Mouse (Mus musculus) regulatory T cell (primary cell): ENCODE measurements around the gene Rfng.
"Not testable (repeated sequence)": the region's sequence is repeated elsewhere in the genome, so short reads cannot be mapped to it uniquely, and the experiment has no call there.

Source experiments
- in situ Hi-C: fragments of 300-600 bp; cut with MboI, MseI; formaldehyde crosslinking; loops from one replicate; pipeline ENCODE4 v1.15.1; 2025; ENCODE audit warnings: high pct_unique_total_duplicates

Rfng gene

DNA sequence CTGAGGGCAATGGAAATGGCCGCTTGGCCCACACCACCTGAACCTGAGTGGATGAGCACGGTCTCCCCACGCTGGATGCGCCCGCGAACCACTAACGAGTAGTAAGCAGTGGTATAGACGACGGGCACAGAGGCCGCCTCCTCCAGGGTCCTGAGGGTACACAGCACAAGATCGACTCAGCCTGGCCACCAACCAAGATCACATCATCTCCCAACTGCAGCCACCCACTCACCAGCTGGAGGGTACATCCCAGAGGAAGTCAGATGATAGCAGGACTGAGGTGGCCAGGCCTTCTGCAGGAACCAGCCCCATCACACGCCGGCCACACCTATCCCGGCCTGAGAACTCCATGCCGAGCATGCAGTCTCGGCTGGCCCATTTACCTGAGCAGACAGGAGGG lies 28.1 kb upstream of the Rfng start:
- in situ Hi-C loops = no loop called here

DNA sequence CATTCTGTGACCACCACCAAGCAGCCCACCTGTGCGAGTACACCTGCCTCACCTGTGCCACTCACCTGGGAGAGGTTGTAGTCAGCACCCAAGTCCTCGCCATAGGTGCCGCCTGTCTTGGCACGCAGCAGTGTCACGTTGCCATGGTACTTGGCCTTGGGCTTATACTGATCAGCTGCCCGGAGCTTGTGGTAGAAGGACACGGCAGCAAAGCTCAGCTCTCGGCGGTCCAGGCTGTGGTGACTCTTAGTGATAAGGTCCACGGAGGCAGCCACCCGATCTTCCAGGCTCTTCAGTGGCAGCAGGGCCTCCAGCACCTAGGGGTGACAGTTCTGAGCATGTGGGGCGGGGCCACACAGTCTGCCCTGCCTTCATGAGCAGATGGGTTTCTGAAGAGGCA lies 24.0 kb upstream of the Rfng start:
- in situ Hi-C loops = no loop called here

DNA sequence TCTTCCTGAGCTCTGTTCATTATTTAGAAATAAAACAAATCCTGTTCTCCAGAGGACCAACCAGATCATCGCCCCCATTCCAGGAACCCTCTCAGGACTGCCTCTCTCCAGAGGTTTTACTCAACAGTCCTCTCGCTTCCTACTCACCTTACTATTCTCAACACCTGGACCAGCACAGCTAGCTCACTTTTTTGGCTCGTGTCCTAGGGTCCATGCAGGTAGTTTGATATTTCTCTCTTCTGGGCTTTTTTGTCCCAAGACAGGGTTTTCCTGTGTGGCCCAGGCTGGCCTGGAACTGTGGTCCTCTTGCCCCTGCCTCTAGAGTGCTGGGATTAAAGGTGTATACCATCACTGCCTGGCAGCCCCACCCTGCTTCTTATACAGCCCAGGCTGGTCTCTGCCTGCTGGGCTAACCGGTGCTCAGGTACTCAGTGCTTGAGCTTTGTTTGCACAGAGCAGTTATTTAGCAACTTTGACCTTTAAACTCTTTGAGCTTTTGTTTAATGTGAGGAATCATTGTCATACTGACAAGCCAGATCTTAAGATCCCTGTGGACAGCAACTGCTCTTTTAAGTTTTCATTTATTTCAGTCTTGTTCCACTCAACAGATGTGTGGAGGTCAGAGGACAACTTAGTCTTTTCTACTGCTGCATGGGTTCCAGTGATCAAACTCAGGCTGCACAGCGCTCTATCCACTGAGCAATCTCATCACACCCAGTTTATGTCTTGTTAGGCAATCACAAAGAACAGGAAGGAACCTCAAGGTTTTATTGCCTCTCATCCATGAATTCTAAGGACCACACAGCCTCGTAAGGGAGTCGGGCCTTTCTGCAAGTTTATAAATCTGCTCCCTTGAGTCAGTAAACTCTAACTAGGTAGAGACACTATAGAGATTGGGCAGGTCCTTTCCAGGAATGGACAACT lies 21.6 kb upstream of the Rfng start:
- in situ Hi-C loops = no loop called here

DNA sequence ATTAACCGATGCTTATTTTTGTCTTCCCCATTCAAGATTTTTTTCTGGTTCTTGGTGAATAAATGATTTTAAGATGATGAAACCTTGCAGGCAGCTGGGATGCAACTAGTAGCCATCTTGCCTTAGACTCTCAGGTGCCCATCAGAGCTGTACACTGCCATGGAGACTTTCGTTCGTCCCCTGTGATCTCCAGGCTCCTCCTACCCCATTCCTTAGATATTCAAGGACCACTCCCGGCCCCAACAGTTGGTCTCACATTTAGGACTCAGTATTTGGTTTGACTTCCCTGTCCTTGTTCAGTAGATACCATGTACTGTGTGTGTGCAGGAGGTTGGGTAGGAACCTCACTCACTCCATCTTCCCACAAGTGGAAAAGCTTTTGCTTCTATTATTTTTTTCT lies 20.8 kb upstream of the Rfng start:
- in situ Hi-C loops = no loop called here

DNA sequence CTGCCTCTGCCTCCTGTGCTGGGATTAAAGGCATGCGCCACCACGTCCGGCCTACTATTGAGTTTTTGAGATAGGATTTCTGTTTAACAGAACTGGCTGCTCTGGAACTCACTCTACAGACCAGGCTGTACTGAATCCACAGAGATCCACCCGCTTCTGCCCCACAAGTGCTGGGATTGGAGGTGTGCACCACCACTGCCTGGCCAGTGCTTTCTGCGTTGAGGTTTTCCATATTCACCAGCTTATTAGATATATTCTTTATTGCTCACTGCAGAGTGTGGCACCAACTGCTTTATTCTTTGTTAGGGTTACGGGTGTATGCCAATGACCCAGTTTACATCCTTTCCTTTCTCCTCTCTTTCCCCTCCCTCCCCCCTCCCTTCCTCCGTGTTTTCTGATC lies 20.3 kb upstream of the Rfng start:
- in situ Hi-C loops = no loop called here

DNA sequence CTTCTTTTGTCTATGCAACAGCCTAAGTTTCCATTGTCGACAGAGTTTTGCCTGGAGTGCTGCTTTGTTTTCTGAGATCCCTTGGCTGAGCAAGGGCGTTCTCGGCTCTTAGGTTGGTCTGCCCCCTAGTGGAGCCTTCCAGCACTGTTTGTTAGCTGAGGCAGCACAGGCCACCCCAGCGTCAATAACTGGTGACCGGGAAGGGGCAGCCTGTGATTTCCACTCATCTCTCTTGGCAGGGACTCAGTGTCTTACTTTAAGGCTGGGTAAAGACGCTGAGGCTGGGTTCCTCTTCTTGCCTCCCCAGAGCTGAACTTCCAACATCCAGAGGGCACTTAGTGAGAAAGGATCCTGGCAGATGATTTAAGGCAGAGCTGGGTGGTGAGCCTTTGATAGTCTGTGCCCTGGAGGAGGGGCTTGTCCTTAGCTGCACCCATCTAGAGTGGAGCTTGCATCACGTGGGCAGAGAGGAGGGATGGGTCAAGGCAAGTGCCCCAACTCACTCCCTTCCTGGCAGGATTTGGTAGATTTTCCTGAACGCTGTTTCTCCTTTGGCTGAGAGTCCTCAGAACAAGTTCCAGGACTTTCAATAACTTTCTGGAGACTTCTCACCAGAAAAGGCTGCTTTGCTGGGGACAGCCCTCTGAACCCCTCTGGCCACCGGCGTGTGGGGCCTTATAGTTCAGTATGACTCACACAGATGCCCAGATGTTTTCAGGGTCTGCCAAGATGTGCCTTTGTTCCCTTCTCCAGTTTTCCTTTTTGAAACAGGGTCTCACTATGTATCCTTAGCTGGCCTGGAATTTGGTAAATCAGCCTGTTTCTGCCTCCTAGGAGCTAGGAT lies 16.3 kb upstream of the Rfng start:
- in situ Hi-C loops = no loop called here

DNA sequence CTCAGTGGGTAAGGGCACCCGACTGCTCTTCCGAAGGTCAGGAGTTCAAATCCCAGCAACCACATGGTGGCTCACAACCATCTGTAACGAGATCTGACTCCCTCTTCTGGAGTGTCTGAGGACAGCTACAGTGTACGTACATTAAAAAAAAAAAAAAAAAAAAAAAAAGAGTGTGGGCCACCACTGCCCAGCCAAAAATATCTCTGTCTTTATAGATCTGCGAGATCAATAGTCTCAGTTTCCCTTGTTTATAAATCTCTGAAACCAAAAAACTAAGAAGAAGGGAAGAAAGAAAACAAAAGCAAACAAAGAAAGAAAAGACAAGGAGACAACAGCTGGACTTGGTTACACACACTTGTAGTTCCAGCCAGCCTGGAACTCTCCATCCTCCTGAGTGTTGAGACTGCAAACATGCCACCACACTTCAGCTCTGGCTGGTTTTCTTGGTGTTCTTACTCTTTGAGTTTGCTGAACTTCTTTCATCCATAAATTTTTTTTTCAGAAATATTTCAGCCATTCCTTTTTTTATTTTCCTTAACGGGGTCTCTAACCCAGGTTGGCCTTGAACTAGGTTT lies 15.4 kb upstream of the Rfng start:
- in situ Hi-C loops = no loop called here

DNA sequence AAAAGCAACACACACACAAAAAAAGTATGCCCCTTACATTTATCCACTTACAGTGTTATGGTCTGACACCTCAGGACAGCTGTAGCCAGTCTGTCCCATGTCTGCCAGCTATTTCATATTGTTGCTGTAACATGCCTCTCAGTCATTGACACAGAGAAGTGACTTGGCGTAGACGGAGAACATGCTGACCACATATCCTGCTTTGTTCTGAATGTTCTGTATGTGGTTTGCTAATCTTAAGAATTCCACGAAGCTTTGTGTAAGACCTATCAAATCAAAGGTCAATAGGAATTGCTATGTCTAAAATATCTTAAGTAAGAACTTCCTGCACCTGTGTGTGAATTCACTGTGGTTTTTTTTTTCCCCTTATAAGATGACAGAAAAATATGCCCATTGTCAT lies 14.2 kb upstream of the Rfng start:
- in situ Hi-C loops = no loop called here

DNA sequence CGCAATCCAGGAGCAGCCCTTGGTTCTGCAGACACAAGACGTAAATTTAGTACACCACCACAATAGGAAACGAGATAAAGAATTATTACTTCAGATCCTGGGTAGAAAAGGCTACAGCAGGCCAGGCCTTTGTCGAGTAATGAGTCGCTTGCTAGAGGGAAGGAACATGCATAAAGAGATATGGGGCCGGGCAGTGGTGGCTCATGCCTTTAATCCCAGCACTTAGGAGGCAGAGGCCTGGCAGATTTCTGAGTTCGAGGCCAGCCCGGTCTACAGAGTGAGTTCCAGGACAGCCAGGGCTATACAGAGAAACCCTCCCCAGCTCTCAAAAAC lies 12.6 kb upstream of the Rfng start:
- in situ Hi-C loops = no loop called here

DNA sequence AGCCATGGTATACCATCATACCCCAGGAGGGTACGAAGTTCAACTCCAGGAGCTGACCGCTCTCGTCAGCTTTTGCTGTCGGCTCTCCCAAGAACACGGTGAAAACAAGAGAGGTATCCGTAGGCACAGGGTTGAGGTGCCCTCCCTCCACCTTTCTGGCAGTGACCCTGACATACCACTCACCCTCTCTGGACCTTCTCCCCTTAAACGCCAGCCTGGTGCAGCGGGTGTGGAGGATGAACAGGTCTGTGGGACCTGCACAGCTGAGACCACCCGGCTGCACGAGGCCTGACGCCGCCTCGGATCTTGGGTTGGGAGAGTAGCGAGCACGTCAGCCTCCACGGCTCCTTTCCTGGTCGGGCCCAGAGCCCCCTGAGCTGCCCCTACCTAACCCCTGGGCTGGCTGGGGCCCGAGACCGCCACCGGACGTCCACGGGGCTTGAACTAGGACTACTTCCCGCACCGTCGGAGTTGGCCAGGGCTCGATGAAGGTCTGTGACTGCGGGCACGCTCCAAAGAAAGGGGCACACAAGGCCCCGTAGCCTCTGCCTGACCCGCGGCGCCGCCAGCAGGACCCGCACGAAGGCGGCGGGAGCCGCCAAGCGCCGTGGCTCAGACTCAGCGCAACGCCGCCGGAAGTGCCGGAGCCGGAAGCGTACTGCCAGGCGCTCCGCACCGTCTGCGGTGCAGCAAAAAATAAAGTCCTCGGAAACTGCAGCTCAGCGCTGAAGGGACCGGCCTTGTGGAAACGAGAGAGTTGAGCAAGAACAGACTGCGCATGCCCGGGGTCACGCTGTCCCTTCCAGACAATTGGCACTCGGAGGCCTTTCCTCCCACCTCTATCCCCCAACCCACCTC lies 12.0 kb upstream of the Rfng start, which contains the start of gene Dus1l:
TSS of gene Dus1l (minus strand) at position 648 of the 858 bp plus-strand sequence.
- in situ Hi-C loops = no loop called here

DNA sequence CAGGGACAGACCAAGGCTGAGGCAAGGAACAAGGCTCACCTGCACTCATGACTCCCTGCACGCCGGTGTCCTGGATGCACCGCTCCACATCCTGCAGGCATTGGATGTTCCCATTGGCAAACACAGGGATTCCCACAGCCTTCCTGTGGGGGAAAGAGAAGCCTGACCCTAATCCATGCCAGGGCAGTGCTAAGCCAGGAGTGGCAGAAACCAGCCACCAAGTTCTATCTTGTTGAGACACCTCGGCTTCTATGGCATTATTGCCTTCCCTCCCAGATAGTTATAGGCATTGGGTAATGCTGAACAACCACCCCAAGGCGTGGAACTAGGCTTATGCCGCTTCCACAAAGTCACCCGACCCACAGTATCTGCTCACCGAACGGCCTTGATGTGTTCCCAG lies 8.6 kb upstream of the Rfng start:
- in situ Hi-C loops = no loop called here

DNA sequence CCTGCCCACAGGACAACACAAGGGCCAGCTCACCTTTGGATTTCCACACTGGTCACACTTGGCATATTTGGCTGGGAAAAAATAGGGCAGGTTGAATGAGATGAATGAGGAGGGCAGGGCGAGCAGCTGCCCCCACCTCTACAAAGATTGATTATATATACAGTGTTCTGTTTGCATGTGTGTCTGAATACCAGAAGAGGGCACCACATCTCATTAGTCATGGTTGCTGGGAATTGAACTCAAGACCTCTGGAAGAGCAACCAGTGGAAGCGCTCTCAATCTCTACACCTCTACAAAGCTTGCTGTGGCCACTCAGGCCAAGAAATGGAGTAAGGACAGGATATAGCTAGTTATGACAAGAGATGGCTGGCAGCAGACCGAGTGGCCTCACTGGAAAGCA lies 5.8 kb upstream of the Rfng start:
- in situ Hi-C loops = no loop called here

DNA sequence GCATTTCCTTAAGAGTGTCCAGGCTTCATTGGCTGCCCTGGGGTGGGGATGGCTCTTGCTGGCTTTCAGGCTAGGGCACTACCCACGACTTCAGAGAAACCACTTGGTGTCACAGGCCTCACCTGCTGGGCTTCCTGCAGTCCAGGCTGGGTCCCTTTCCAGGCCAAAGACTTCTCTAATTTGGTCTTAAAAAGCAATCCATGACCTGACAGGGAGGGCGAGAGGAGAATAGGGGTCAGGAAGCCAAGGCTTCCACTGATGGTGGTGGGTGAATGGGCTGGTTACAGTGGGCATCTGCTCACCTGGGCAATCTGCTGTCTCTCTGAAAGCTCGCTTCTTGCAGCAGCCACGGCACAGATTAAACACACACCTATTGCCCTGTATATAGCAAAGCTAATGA lies 5.3 kb upstream of the Rfng start:
- in situ Hi-C loops = no loop called here

DNA sequence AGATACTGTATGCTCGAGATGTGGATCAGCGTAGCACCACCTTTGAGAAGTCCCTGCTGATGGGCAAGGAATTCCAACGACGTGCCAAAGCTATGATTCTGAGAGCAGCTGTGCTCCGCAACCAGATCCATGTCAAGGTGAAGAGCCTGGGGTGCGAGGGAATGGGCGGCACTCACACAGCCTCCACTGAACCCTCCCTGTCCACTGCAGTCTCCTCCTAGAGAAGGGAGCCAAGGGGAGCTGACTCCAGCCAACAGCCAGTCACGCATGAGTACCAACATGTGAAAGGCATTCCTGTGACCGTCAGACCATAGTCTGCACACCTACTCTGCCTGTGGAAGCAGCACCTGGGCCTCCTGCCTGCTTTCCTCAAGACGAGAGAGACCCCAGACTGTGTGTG lies 4.5 kb upstream of the Rfng start:
- in situ Hi-C loops = not testable (repeated sequence)

DNA sequence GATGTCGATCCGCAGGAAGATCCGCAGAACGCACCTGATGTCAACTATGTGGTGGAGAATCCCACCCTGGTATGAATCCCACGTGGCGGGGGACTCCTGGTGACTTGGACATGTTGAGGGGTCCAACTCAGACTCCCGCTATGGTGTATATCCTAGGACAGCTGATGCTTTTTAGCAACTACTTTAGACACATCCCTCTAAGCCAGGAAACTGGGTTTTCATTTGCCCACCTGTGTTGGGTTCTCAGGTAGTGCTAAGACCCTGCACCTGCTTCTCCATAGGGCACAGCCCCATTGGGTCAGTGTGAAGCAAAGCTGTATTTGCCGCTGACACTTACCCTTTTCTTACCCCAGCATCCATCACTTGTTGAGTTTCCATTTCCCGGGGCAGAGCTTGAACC lies 1.1 kb upstream of the Rfng start:
- in situ Hi-C loops = no loop called here

DNA sequence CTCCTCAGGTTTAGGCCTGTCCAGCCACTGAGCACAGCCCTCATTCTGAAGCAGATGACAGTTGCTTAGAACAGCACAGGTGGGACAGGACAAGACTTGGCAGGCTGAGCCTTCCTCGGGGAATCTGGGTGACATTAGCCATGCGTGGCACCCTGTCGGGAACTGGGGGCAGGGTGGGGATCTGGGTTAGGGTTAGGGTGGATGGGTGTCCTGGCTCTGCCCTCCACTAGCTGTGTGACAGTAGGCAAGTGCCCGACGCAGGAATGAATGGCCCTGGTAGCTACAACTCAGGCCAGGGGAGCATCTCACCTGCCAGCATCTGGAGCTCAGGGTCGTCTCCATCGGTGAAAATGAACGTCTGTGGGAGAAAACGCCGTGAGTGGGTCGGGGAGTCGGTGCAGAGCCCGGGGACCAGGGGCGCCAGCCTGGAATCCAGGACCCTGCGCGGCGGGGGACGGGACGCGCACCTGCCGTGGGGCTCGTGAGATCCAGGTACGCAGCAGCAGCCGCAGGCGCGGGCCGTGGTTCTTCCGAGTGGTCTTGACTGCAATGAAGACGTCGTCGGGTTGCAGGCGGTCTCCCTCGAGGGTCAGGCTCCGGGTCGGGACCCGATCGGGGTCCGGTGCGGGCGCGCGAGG lies 462 bp downstream of the Rfng start:
- in situ Hi-C loops = no loop called here

DNA sequence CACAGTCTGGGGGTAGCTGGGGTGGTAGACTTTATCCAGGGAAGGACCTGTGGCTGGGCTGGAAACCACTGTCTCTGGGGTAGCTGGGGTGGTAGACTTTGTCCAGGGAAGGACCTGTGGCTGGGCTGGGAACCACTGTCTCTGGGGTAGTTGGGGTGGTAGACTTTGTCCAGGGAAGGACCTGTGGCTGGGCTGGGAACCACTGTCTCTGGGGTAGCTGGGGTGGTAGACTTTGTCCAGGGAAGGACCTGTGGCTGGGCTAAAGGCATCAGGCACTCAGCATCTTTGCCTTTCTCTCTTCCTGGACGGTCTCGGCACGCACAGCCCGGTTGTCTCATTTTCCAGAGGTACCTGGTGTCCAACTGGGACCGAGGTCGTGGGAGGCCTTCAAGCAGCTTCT lies 2.6 kb downstream of the Rfng start:
- in situ Hi-C loops = not testable (repeated sequence)

DNA sequence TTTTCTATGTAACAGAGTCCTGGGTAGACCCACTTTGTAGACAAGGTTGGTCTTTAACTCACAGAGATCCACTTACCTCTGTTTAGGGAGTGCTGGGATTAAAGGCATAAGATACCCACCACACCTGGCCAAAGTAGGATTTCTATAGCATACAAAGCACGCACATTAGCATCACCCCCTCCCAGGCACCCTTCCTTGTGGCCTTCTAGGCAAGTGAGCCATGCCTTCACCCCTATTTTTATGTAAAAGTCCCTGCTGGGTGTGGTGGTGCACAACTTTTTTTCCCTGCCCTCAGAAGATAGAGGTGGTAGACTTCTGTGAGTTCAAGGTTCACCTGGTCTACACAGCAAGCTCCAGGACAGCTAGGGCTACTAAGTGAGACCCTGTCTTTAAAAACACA lies 4.1 kb downstream of the Rfng start:
- in situ Hi-C loops = no loop called here

DNA sequence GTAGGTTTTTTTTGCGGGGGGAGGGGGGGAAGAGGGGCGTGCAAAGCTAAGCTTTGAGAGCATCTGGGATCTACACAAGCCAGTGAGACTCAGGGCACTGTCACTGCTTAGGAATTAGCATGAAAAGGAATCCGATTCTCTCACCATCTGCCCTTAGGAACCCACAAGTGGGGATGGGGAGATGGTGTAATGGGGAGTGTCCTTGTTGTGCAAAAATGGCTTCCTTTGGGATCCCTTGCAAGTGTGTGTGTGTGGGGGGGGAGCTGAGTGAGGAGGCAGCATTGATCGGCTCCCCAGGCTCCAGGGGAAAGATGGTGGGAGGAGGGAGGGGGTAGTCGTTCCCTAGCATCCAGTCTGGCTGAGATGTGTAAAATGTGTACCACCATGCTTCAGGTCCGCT lies 6.9 kb downstream of the Rfng start:
- in situ Hi-C loops = no loop called here

DNA sequence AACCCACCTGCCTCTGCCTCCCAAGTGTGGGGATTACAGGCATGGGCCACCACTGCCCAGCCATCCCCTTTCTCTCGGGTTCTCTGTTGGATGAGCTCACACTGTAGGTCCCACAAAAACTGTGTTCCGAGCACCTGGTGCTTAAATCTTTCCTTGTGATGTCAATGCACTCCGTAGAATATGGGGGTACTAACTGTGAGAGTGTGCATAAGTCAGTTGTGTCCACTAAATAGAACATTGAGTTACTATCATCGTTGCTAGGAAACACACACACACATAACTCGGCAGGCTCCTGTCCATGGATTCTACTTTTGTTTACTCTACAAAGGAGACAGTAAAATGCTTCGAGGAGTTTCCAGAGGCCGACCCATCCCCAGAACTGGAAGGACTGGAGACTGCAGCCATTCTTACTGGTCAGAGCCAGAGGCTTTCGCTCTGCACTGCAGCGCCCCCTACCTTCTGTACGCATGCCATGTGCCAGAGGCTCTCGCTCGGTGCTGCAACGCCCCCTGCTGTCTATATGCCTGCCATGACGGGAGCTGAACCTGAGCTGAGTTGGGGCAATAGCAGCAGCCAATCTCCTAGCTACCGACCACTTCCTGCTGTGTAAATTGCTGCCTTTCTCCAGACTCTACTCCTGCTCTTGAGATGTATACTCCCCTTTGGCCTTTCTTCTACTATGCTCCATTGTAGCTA lies 8.1 kb downstream of the Rfng start:
- in situ Hi-C loops = no loop called here
